Mouse (Mus musculus) kidney, adult 10 weeks (tissue): Measurements from ENCODE around the gene Guk1. TPM values are rescaled to one million over a fixed set of nuclear protein-coding genes. Genes with fewer than 3 reads are reported as not detected.

Source experiments
- polyA plus RNA-seq: library from polyadenylated mRNA; stranded (reverse); fragments of 350-450 nt; fragmentation: Illumina TruSeq; extraction: RNeasy Lipid Tissue Mini Kit (QIAGEN cat#74804); gene quantifications from one replicate; pipeline ENCODE4 v1.2.3, GENCODE M21; 2014; ENCODE audit warnings: low read depth, low replicate concordance

Gene Guk1
- 5.9 TPM for polyA plus RNA-seq

DNA sequence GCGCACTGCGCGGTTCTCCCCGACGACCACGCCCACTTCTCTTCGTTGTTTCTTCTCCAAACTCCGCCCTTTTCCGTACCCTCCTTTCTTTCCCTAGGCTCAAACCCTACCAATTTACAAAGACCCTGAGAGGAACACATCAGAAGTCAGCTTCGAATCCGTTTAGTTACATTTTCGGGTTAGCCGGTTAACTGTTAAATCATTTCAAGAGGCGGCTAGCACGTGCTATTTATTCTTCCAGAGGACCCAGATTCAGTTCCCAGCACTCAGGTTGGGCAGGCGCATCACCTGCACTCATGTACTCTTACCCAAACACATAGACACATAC lies at the start of gene Guk1:
Gene Guk1 (minus strand): TSS at position 154 of the 328 bp plus-strand sequence.

DNA sequence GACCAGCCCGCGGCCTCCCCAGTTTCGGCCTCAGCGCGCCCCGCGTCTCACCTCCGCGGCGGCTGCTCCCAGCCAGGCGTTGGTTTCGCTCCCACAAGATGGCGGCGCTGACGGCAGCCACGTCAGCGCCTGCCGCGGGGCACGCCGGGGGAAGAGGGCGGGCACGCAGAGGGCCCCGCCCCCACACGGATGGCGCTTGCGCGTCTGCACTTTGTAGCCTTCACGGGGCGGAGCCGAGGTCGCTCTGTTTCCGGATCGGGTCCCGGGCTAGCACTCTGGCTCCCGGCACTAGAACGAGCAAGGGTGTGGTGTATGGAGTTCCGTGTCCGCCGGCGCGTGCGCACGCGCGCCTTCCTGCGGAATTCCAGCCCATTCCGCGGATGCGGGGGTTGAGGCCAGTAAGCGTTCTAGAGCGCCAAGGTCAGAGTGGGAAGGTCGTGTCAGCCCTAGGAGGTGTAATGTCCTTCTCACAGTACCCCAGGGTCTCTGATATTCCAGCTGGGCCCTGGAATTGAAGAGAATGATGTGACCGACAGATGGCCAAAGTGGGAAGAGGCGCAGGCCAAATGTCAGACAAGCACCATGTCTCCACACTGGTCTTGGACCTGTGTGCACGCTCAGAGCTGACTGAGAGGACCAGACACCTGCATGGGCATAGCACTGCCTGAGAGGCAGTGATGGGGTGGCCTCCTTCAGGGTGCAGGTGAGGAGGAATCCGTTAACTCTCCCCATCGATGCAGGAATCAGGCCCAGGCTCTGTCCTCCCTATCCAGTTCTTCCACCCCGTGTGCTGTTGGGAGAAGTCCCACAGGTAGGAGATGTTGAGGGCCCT lies 36.3 kb upstream of the Guk1 start, which contains the start of gene Arf1:
Gene Arf1 (minus strand): TSS at position 149 of the 832 bp plus-strand sequence.

DNA sequence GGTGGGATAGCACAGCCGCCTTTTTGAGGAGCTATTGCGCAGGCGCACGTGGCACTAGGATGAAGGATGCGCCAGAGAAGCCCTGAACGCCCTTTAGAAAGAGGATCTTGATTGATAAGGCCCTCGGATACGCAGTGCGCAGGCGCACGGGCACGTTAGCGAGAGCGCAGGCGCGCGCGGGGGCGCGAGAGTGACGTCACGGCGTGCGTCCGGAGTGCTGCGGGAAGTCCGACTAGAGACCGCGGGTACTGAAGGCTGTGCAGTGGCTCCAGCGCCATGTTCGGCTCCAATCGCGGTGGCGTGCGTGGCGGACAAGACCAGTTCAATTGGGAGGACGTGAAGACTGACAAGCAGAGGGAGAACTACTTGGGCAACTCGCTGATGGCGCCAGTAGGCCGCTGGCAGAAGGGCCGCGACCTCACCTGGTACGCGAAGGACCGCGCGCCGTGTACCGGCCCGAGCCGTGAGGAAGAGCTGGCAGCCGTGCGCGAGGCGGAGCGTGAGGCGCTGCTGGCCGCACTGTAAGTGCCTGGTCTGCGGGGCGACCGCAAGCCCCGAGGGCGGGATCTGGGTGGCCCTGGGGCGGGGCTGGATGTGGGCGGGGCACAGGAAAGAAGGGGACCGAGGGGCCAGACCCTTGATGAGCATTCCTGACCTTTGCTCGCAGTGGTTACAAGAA lies 16.3 kb upstream of the Guk1 start, which contains the start of gene 2310033P09Rik:
Gene 2310033P09Rik (plus strand): TSS at position 169 of the 679 bp plus-strand sequence.

DNA sequence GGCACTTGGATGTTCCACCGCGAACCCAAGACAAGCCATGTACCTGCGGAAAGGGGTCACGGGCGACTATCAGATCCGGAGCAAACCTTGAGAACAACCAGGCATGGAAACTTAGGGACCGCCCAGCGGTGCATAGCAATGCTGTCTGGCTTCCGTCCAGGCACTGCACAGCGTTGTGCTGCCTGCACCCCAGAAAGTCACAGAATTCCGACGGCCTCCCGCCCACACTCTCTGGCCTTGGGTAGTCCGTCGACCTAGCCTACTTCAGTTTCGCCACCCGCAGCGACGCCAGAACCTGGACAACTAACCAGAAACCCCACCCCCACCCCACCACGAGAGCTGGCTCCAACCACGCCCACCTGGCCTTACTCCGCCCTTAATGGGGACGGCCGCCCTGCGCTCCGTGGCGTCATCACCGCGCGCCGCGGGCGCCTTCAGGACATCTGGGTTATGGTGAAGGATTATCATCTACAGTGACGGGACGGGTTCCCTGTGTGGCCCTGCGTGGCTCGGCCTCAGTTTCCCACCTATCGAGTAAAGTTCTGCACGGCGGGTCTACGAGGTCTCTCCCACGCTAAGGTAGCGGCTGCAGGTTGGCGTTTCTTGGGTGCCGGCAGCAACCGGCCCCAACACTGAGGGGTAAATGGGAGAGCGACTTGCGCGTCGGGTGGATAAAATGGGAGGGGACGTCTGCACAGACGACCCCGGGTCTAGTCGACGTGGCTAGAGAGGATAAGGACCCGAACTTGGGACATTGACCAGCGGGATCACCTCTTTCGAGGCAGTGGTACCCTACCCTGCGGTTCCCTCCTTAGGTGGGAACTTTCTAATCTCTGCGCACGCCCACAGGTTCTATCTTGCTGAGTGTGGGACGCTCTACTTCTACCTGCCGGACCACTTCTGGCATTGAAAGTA lies 10.3 kb upstream of the Guk1 start, which contains the start of gene Mrpl55:
Gene Mrpl55 (plus strand): TSS at position 406 of the 915 bp plus-strand sequence.

DNA sequence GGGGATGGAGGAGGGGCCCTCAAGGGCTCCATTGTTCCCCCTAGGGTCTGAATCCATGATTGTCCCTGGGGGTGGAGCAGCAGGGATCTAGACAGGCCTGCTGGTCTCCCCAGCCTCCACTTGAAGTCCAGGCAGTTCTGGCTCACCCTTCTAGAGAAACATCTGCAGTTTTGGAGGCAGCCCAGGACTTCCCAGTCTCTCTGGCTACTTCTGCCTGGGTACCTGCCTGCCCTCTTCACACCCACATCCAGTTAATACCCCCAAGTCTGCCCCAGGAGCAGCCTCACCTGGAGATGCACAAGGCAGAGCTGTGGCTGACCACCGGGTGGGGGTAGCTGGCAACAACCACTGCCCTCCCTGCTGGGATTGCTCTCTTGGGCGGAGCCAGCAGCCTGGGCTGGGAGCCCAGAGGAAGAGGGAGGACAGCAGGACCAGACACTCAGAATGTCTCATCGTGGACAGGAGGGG lies 9.1 kb downstream of the Guk1 start, which contains the start of gene Gjc2:
Gene Gjc2 (minus strand): TSS at position 350 of the 468 bp plus-strand sequence.

DNA sequence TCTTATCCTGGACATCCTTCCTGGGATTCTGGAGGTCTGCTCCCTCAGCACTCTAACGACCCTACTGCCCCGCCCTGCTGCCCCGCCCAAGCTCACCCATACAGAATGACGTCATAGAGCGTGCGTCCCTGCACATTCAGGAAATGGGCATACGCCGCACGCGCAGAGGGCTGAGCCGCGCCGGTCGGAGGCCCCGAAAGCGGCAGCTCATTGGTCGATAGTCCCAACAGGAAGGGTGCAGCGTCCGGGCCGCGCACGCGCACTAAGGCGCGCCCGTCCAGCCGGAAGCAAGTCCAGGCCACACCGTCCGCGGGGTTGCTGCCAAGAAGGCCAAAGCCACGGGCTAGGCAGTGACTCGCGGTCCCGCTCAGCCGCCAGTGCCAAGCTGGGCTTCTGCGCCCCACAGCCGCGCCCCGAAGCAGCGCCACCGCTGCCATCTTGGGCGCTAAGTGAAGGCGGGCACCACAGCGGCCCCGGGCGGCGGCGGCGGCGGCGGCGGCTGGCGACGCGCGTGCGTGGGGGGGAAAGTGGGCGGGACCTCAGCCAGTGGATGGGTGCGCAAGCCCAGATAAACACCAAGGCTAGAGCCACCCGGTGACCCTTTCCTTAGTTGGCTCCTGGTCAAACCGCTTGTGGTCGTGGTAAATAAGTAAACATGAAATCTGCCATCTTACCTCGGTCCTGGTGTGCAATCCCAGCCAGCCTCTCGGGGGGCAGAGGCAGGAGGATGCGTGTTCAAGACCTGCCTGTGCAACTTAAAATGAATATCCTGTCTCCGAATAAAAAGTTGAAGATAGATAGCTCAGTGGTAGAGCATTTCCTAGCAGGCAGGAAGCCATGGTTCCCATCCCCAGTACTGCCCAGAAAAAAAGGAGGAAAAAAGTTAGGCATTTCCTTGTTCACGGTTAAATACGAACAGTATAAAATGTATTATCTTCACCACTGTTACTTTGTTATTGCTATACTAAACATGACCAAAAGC lies 28.5 kb downstream of the Guk1 start, which contains the start of gene Iba57:
Gene Iba57 (minus strand): TSS at position 485 of the 982 bp plus-strand sequence.

DNA sequence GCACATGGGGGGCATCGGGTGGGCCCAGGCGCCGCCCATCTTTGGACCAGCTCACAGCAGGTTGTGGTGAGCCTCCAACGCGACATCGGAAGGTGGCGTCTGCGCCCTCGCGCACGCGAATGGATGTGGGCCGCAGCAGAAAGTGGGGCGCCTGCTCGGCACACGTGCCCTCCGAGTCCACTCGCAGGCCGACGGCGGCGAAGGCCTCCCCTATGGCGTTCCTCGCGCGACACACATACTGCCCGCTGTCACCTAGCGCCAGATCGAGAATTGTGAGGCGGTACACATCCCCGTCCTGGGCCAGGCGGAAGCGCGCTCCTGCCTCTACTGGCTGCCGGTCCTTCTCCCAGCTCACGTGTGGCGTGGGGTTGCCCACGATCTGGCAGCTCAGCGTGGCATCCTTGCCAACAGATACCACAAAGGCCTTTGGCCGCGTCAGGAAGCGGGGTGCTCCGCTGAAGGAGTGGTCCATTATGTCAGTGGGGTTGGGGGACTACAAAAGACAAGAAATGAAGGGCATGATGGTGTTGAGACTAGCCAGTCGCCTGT lies 56.0 kb downstream of the Guk1 start, which contains the start of gene Obscn:
Gene Obscn (minus strand): TSS at position 499 of the 549 bp plus-strand sequence.

Other genes with a start within 250 kb of the Guk1 start
- not detected for gene Hist3h2ba, start 243.3 kb downstream of the Guk1 start, polyA plus RNA-seq
- 23.7 TPM for gene Hist3h2a, start 237.5 kb downstream of the Guk1 start, polyA plus RNA-seq
- not detected for gene Trim17, start 237.5 kb downstream of the Guk1 start, polyA plus RNA-seq
- 0.44 TPM for gene Trim11, start 214.1 kb downstream of the Guk1 start, polyA plus RNA-seq
- not detected for gene Obscn, start 55.8 kb downstream of the Guk1 start, polyA plus RNA-seq
- 0.97 TPM for gene Iba57, start 28.5 kb downstream of the Guk1 start, polyA plus RNA-seq
- not detected for gene Gjc2, start 9.0 kb downstream of the Guk1 start, polyA plus RNA-seq
- 15.6 TPM for gene Mrpl55, start 10.3 kb upstream of the Guk1 start, polyA plus RNA-seq
- gene 2310033P09Rik, start 16.1 kb upstream of the Guk1 start, polyA plus RNA-seq, result 0.85 TPM
- 190 TPM for gene Arf1, start 36.1 kb upstream of the Guk1 start, polyA plus RNA-seq
- gene Wnt3a, start 98.5 kb upstream of the Guk1 start, polyA plus RNA-seq, result not detected
- 0.16 TPM for gene Wnt9a, start 114.7 kb upstream of the Guk1 start, polyA plus RNA-seq
- not detected for gene Prss38, start 183.4 kb upstream of the Guk1 start, polyA plus RNA-seq